ENCODE assay signal across 8 mouse cellular contexts in the genomic region with DNA sequence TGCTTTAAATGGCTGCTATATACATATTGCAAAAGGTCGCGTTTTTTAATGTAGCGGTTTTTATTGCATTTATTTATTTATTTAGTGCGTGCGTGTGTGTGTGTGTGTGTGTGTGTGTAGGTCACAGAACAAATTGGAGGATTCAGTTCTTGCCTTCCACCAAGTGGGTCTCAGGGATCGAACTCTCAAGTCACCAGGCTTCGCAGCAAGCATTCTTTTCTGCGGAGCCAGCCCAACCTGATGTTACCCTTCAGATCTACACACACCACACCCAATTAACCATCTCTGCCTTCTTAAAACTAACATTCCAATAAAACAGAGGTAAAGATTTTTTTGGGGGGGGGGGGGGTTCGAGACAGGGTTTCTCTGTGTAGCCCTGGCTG. TPM values are rescaled to one million over a fixed set of nuclear protein-coding genes. Genes with fewer than 3 reads are reported as not detected.
DNase-seq lines count a peak whose midpoint lies in the region; ATAC-seq and TF ChIP-seq lines count a peak whose summit lies in the region.

No protein-coding gene starts in this region.

- no peak for TF ChIP-seq POLR2A in CH12.LX (IDR thresholded peaks at IDR 0.05; ENCODE audit: low read depth, low read length)

- no peak for TF ChIP-seq RAD21 in CH12.LX (IDR thresholded peaks at IDR 0.05; ENCODE audit: low read depth, low read length)

- TF ChIP-seq EP300 in CH12.LX (IDR thresholded peaks at IDR 0.05; ENCODE audit: low read length), result no peak

- 0 out of 2 replicates have a peak, but pooled peaks have one; percentile 1 for ATAC-seq in heart, embryonic 12.5 days (ENCODE audit: insufficient number of reproducible peaks, low FRiP score)
- 0 out of 2 replicates have a peak, but pooled peaks have one; percentile 2 for ATAC-seq in forebrain, embryonic 15.5 days (replicated peaks)
- no peak for ATAC-seq in liver, embryonic 15.5 days (ENCODE audit: insufficient read depth)

- no peak for TF ChIP-seq CTCF in CH12.LX (conservative IDR thresholded peaks at IDR 0.05 in 1 of 2, IDR thresholded peaks at IDR 0.05 in 1 of 2; ENCODE audit: low read depth in 2 of 2, low read length in 2 of 2)

- peaks cover 13% of the 10 kb centered on the region for H3K36me3 ChIP-seq in heart, embryonic 12.5 days
- H3K36me3 ChIP-seq in CH12.LX (replicated peaks in 1 of 2; ENCODE audit: control insufficient read depth in 1 of 2, insufficient read depth in 1 of 2, low read length in 1 of 2), result peaks cover 0 to 24% of the 10 kb centered on the region in 2 experiments
- no peaks in the 10 kb centered on the region for H3K36me3 ChIP-seq in forebrain, embryonic 15.5 days
- no peaks in the 10 kb centered on the region for H3K36me3 ChIP-seq in liver, embryonic 15.5 days (replicated peaks)

- H3K4me3 ChIP-seq in heart, embryonic 12.5 days, result peak overlapping the region; percentile 82
- peak overlapping the region in 2 of 3 experiments; percentile 94 to 97 for H3K4me3 ChIP-seq in CH12.LX (replicated peaks in 1 of 3; ENCODE audit: low read depth in 2 of 3, low read length in 2 of 3, poor library complexity in 1 of 3)
- peak overlapping the region; percentile 63 for H3K4me3 ChIP-seq in forebrain, embryonic 15.5 days
- H3K4me3 ChIP-seq in liver, embryonic 15.5 days (replicated peaks), result peak overlapping the region; percentile 92

- peaks cover 10% of the 10 kb centered on the region for H3K27me3 ChIP-seq in heart, embryonic 12.5 days (replicated peaks)
- H3K27me3 ChIP-seq in CH12.LX (replicated peaks), result peaks cover 16% of the 10 kb centered on the region
- 0 out of 2 replicates have a peak, but pooled peaks cover 3% of the 10 kb centered on the region for H3K27me3 ChIP-seq in forebrain, embryonic 15.5 days
- no peaks in the 10 kb centered on the region for H3K27me3 ChIP-seq in liver, embryonic 15.5 days

- DNase-seq in heart, postnatal 4 days, result no peak
- DNase-seq in CH12.LX (ENCODE audit: extremely low read depth), result no peak
- no peak for DNase-seq in Muller cell, postnatal 12 days (ENCODE audit: inconsistent ontology term)
- no peak for DNase-seq in right cerebral cortex, postnatal 36 days (ENCODE audit: low spot score in 2 of 2)
- no peak for DNase-seq in kidney, postnatal 25 days

- peaks cover 21% of the 10 kb centered on the region for H3K79me2 ChIP-seq in CH12.LX (replicated peaks; ENCODE audit: control insufficient read depth, extremely low read depth, insufficient read depth, poor library complexity, severe bottlenecking)

- in situ Hi-C loops in CH12.LX (cut with MboI; ENCODE audit: low pct_ligation_motif_present, low pct_unique_long_range_greater_than_20kb, low sequenced_read_pairs), result no loop called here

- peaks cover 34% of the 10 kb centered on the region for H3K4me1 ChIP-seq in heart, embryonic 12.5 days (replicated peaks)
- H3K4me1 ChIP-seq in CH12.LX (ENCODE audit: control insufficient read depth in 1 of 2, insufficient read depth in 2 of 2), result peaks cover 4 to 16% of the 10 kb centered on the region in 2 experiments; a peak in 3 of 4 replicates
- peaks cover 26% of the 10 kb centered on the region for H3K4me1 ChIP-seq in forebrain, embryonic 15.5 days
- peaks cover 39% of the 10 kb centered on the region for H3K4me1 ChIP-seq in liver, embryonic 15.5 days (replicated peaks)

- no peaks in the 10 kb centered on the region for H3K9me3 ChIP-seq in heart, embryonic 12.5 days (replicated peaks)
- no peaks in the 10 kb centered on the region for H3K9me3 ChIP-seq in CH12.LX (replicated peaks; ENCODE audit: low read length)
- no peaks in the 10 kb centered on the region for H3K9me3 ChIP-seq in forebrain, embryonic 15.5 days
- H3K9me3 ChIP-seq in liver, embryonic 15.5 days (replicated peaks), result no peaks in the 10 kb centered on the region

- 19% methylated on average over 9 of the region's 9 CpGs for WGBS in heart, embryonic 12.5 days
- 31% methylated on average over 9 of the region's 9 CpGs for WGBS in forebrain, embryonic 15.5 days
- WGBS in liver, embryonic 15.5 days (ENCODE audit: insufficient replicate concordance), result 18% methylated on average over 9 of the region's 9 CpGs

- H3K9ac ChIP-seq in heart, embryonic 12.5 days, result peak overlapping the region; percentile 90; the same call in 1 of the 2 replicates
- peak overlapping the region; percentile 31; the same call in 1 of the 2 replicates for H3K9ac ChIP-seq in CH12.LX (ENCODE audit: insufficient read depth, low read depth)
- peak overlapping the region; percentile 75 for H3K9ac ChIP-seq in forebrain, embryonic 15.5 days (replicated peaks)
- peak overlapping the region; percentile 80; the same call in 1 of the 2 replicates for H3K9ac ChIP-seq in liver, embryonic 15.5 days

- no peak overlapping the region for H3K27ac ChIP-seq in heart, embryonic 12.5 days (ENCODE audit: poor library complexity, severe bottlenecking)
- H3K27ac ChIP-seq in CH12.LX (ENCODE audit: insufficient read depth, low read depth), result no peak overlapping the region
- H3K27ac ChIP-seq in forebrain, embryonic 15.5 days (replicated peaks), result no peak overlapping the region; the same call in 1 of the 2 replicates
- H3K27ac ChIP-seq in liver, embryonic 15.5 days (replicated peaks), result no peak overlapping the region

- peak overlapping the region; percentile 92 for H3K4me2 ChIP-seq in heart, embryonic 12.5 days
- H3K4me2 ChIP-seq in CH12.LX (ENCODE audit: insufficient read depth, low read depth, poor library complexity, severe bottlenecking), result peak overlapping the region; percentile 44
- peak overlapping the region; percentile 71 for H3K4me2 ChIP-seq in forebrain, embryonic 15.5 days (replicated peaks)
- H3K4me2 ChIP-seq in liver, embryonic 15.5 days, result peak overlapping the region; percentile 81

- dilution Hi-C loops in CH12.LX (cut with MboI; ENCODE audit: extremely low pct_ligation_motif_present, extremely low pct_unique_long_range_greater_than_20kb, low sequenced_read_pairs), result no loop called here

TF ChIP-seq in CH12.LX, 34 proteins besides CTCF, POLR2A, EP300 and RAD21:
- TF ChIP-seq USF1 (IDR thresholded peaks at IDR 0.05; ENCODE audit: low read depth, low read length) (no peak), CHD2 (IDR thresholded peaks at IDR 0.05; ENCODE audit: low read length) (no peak), NRF1 (IDR thresholded peaks at IDR 0.05; ENCODE audit: low read depth, low read length) (no peak), ZNF384 (IDR thresholded peaks at IDR 0.05; ENCODE audit: low read depth, low read length) (no peak), JUND (conservative IDR thresholded peaks at IDR 0.05; ENCODE audit: low read depth, low read length) (no peak), MYC (IDR thresholded peaks at IDR 0.05; ENCODE audit: low read depth, low read length) (no peak)

RNA-seq across cellular contexts. Expression of a gene that starts 0.3 kb away (rescaled TPM):
- 36.6 and 38.9 TPM in 2 replicates for polyA plus RNA-seq in heart, embryonic 12.5 days (2016; fragmentation: Nextera tagmentation; extraction: Ambion mirVana)
- total RNA-seq in heart, postnatal 4 days (2021), result 10 to 100 TPM; 54.9 to 61.1 TPM
- total RNA-seq in CH12.LX (2012; rRNA removed) (50.9 and 55.1 TPM in 2 replicates), CH12.LX (2014; rRNA removed) (38.9 and 41.7 TPM in 2 replicates)
- 41.4 and 47.3 TPM in 2 replicates for polyA plus RNA-seq in CH12.LX (2012; ENCODE audit: insufficient read length, low read depth)
- 22.3 and 25.2 TPM in 2 replicates for polyA plus RNA-seq in forebrain, embryonic 15.5 days (2015; fragmentation: Nextera tagmentation; extraction: Ambion mirVana)
- 7.7 and 8.1 TPM in 2 replicates for polyA plus RNA-seq in liver, embryonic 15.5 days (2015; fragmentation: Nextera tagmentation; extraction: Ambion mirVana)

RNA-seq across cellular contexts. Expression of a gene that starts 8.9 kb away (rescaled TPM):
- polyA plus RNA-seq in heart, embryonic 12.5 days (2016; fragmentation: Nextera tagmentation; extraction: Ambion mirVana), result 0.09 TPM in 1 of 2 replicates, not detected in the other
- under 1 TPM; 0.09 to 0.31 TPM for total RNA-seq in heart, postnatal 4 days (2021)
- total RNA-seq in CH12.LX (2012; rRNA removed) (not detected in 2 replicates), CH12.LX (2014; rRNA removed) (not detected in 2 replicates)
- polyA plus RNA-seq in CH12.LX (2012; ENCODE audit: insufficient read length, low read depth), result not detected in 2 replicates
- 2.3 and 2.7 TPM in 2 replicates for polyA plus RNA-seq in forebrain, embryonic 15.5 days (2015; fragmentation: Nextera tagmentation; extraction: Ambion mirVana)
- not detected in 2 replicates for polyA plus RNA-seq in liver, embryonic 15.5 days (2015; fragmentation: Nextera tagmentation; extraction: Ambion mirVana)

Comparison
In these comparisons a context has a peak if more than half of its experiments do, and no peak if none do; other contexts are left out.
1. H3K9ac ChIP-seq: peak in every context shown above with its lines; median percentile 90 in heart, embryonic 12.5 days; 80 in liver, embryonic 15.5 days; 75 in forebrain, embryonic 15.5 days; 31 in CH12.LX.